Mouse (Mus musculus) adrenal gland, postnatal 25 days (tissue): ENCODE data around the gene Ccdc163. TPM values are rescaled to one million over a fixed set of nuclear protein-coding genes. Genes with fewer than 3 reads are reported as not detected.
A peak's percentile ranks its signal among the peaks of the same experiment; 100 is the strongest.

Source experiments
- DNase-seq: peaks from one replicate; pipeline ENCODE4 v3.0.0; 2021; ENCODE audit warnings: mixed read lengths
- total RNA-seq: library from RNA; stranded (reverse); gene quantifications from 2 replicates; pipeline ENCODE4 v1.2.3, GENCODE M21; 2021

Ccdc163 gene
- total RNA-seq, 1 experiment from 2014 or later: 31.9 TPM

- DNase-seq: no peak
Observed at GRCm38 (mm10) chr4:116780541-116780940, 72.2 kb downstream of the Ccdc163 start.

- DNase-seq: no peak
Observed at GRCm38 (mm10) chr4:116781366-116781765, 73.1 kb downstream of the Ccdc163 start.

- DNase-seq: no peak
Observed at GRCm38 (mm10) chr4:116782171-116782570, 73.9 kb downstream of the Ccdc163 start.

- no peak for DNase-seq
Observed at GRCm38 (mm10) chr4:116786587-116786986, 78.3 kb downstream of the Ccdc163 start.

GRCm38 (mm10) chr4:116787985-116788760, 79.9 kb downstream of the Ccdc163 start:
- DNase-seq: no peak

GRCm38 (mm10) chr4:116788956-116789355, 80.6 kb downstream of the Ccdc163 start:
- peak; percentile 65 for DNase-seq

- DNase-seq: no peak
Observed at GRCm38 (mm10) chr4:116792453-116792852, 84.1 kb downstream of the Ccdc163 start.

GRCm38 (mm10) chr4:116794273-116794672, 86.0 kb downstream of the Ccdc163 start:
- DNase-seq: no peak

GRCm38 (mm10) chr4:116796442-116797110, 88.3 kb downstream of the Ccdc163 start:
- no peak for DNase-seq

GRCm38 (mm10) chr4:116799901-116800300, 91.6 kb downstream of the Ccdc163 start:
- DNase-seq: no peak

Other genes with a start within 250 kb of the Ccdc163 start
- gene Mast2, start 244.3 kb upstream of the Ccdc163 start, total RNA-seq: 40.7 and 46.7 TPM in 2 replicates
- gene Ipp, start 201.0 kb upstream of the Ccdc163 start, total RNA-seq: 14.8 and 22.1 TPM in 2 replicates
- gene Tmem69, start 152.6 kb upstream of the Ccdc163 start, total RNA-seq: 20.7 and 26.7 TPM in 2 replicates
- gene Gpbp1l1, start 150.9 kb upstream of the Ccdc163 start, total RNA-seq: 96.5 and 97.4 TPM in 2 replicates
- 12.1 and 19.5 TPM in 2 replicates for gene Ccdc17, start 111.9 kb upstream of the Ccdc163 start, total RNA-seq
- 30.9 and 37.1 TPM in 2 replicates for gene Nasp, start 80.6 kb upstream of the Ccdc163 start, total RNA-seq
- 817 and 927 TPM in 2 replicates for gene Akr1a1, start 56.8 kb upstream of the Ccdc163 start, total RNA-seq
- 777 and 778 TPM in 2 replicates for gene Prdx1, start 23.0 kb upstream of the Ccdc163 start, total RNA-seq
- 29.4 and 32.0 TPM in 2 replicates for gene Mmachc, start 103 bp upstream of the Ccdc163 start, total RNA-seq
- gene Tesk2, start 12.4 kb downstream of the Ccdc163 start, total RNA-seq: 4.8 and 9.0 TPM in 2 replicates
- 18.1 and 25.1 TPM in 2 replicates for gene Toe1, start 99.1 kb downstream of the Ccdc163 start, total RNA-seq
- gene Mutyh, start 99.2 kb downstream of the Ccdc163 start, total RNA-seq: 3.9 and 9.0 TPM in 2 replicates
- gene Hpdl, start 113.2 kb downstream of the Ccdc163 start, total RNA-seq: 2.7 and 3.6 TPM in 2 replicates
- gene Zswim5, start 168.9 kb downstream of the Ccdc163 start, total RNA-seq: 5.0 and 5.1 TPM in 2 replicates